Mouse (Mus musculus): ENCODE measurements around the gene Slc2a1. TPM values are rescaled to one million over a fixed set of nuclear protein-coding genes. Genes with fewer than 3 reads are reported as not detected.

Slc2a1 gene
- polyA plus RNA-seq, 1 experiment from 2014 or later: 129 TPM

DNA sequence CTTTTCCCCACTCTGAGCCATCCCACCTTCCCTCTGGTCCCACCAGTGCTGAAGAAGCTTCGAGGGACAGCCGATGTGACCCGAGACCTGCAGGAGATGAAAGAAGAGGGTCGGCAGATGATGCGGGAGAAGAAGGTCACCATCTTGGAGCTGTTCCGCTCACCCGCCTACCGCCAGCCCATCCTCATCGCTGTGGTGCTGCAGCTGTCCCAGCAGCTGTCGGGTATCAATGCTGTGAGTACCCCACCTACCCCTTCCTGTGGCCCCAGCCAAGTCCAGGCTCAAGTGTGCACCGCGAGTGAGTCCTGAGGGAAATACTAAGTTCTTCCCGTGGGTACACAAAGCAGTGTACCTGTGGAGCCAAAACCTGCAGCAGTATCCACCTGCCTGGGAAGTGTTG, 24.8 kb downstream of the Slc2a1 start:
- peaks cover 17% of the 10 kb centered on the region for H3K4me1 ChIP-seq (ENCODE audit: control insufficient read depth, insufficient read depth, low read length)
- WGBS: 87% methylated on average over 13 of the region's 13 CpGs
- H3K4me3 ChIP-seq (ENCODE audit: low read length): no peak overlapping the region
- H3K4me2 ChIP-seq (ENCODE audit: low read depth, low read length): no peak overlapping the region
- no peaks in the 10 kb centered on the region for H3K27me3 ChIP-seq (ENCODE audit: control insufficient read depth, insufficient read depth, low read length)
- no peak for ATAC-seq (replicated peaks; ENCODE audit: extremely low read depth, insufficient read depth, low FRiP score)
- H3K27ac ChIP-seq (ENCODE audit: low read length): no peak overlapping the region
- H3K9ac ChIP-seq (ENCODE audit: low read length): no peak overlapping the region
- no peaks in the 10 kb centered on the region for H3K9me3 ChIP-seq (replicated peaks; ENCODE audit: control insufficient read depth, low read length)
- H3K36me3 ChIP-seq (ENCODE audit: control insufficient read depth, insufficient read depth): peaks cover 59% of the 10 kb centered on the region

DNA sequence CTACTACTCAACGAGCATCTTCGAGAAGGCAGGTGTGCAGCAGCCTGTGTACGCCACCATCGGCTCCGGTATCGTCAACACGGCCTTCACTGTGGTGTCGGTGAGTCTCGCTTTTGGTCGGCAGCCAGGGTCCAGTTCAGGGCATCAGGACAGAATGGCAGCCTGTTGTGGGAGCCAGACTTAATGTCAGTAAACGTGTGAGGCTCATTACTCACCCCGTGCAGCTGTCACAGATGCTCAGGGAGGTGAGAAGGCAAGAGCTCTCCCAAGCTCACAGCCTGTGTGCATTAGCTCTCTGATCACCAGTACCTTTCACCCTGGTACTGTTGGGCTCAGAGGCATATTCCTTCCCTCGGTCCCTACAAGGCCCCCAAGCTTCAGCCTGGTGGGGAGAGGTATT, 25.3 kb downstream of the Slc2a1 start:
- no peak overlapping the region for H3K4me3 ChIP-seq (ENCODE audit: low read length)
- H3K9ac ChIP-seq (ENCODE audit: low read length): no peak overlapping the region
- peaks cover 12% of the 10 kb centered on the region for H3K4me1 ChIP-seq (ENCODE audit: control insufficient read depth, insufficient read depth, low read length)
- no peak overlapping the region for H3K27ac ChIP-seq (ENCODE audit: low read length)
- no peaks in the 10 kb centered on the region for H3K9me3 ChIP-seq (replicated peaks; ENCODE audit: control insufficient read depth, low read length)
- H3K36me3 ChIP-seq (ENCODE audit: control insufficient read depth, insufficient read depth): peaks cover 59% of the 10 kb centered on the region
- H3K4me2 ChIP-seq (ENCODE audit: low read depth, low read length): no peak overlapping the region
- no peak for ATAC-seq (replicated peaks; ENCODE audit: extremely low read depth, insufficient read depth, low FRiP score)
- no peaks in the 10 kb centered on the region for H3K27me3 ChIP-seq (ENCODE audit: control insufficient read depth, insufficient read depth, low read length)
- WGBS: 88% methylated on average over 13 of the region's 13 CpGs

DNA sequence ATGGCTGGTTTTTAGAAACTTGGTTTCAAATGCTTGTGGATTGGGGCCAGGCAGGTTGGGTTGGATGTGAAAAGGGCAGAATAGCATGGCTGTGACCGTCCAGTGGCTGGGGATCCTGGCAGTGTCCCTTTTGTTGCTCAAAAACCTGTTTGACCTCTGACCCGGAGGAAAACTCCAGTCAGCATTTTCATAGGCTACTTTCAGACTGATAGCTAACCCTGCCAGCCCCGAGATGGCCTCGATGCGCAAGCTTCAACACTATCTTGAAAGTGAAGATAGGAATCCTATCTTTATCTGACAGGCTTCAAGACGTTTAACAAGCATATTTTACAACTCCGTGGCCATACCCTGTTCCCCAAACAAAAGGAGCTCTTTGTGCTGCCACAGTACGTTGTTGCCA, 28.8 kb downstream of the Slc2a1 start:
- H3K4me2 ChIP-seq (ENCODE audit: low read depth, low read length): no peak overlapping the region
- no peaks in the 10 kb centered on the region for H3K9me3 ChIP-seq (replicated peaks; ENCODE audit: control insufficient read depth, low read length)
- no peak overlapping the region for H3K9ac ChIP-seq (ENCODE audit: low read length)
- no peak for ATAC-seq (replicated peaks; ENCODE audit: extremely low read depth, insufficient read depth, low FRiP score)
- no peak overlapping the region for H3K4me3 ChIP-seq (ENCODE audit: low read length)
- H3K27ac ChIP-seq (ENCODE audit: low read length): no peak overlapping the region
- H3K36me3 ChIP-seq (ENCODE audit: control insufficient read depth, insufficient read depth): peaks cover 53% of the 10 kb centered on the region
- no peaks in the 10 kb centered on the region for H3K27me3 ChIP-seq (ENCODE audit: control insufficient read depth, insufficient read depth, low read length)
- peaks cover 9% of the 10 kb centered on the region for H3K4me1 ChIP-seq (ENCODE audit: control insufficient read depth, insufficient read depth, low read length)
- 57% methylated on average over 8 of the region's 8 CpGs for WGBS

DNA sequence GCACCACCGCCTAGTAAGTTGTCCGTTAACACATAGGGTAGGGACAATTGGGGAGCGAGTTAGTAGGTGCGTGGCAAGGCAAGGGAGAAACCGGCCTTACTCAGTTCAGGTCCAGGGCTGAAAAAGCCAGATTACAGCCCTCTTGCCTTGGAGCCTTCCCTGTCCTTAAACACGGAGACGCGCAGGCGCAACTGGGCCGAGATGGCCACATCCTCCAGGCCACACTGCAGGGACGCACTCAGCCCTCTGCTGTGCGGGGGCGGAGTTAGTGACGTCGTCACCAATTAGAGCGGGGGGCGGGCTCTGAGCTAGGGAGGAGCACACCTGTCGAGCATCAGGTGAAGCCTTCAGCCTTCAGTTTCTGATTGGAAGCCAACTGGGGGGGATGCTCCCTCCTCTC, 29.7 kb downstream of the Slc2a1 start:
- no peak overlapping the region for H3K4me3 ChIP-seq (ENCODE audit: low read length)

DNA sequence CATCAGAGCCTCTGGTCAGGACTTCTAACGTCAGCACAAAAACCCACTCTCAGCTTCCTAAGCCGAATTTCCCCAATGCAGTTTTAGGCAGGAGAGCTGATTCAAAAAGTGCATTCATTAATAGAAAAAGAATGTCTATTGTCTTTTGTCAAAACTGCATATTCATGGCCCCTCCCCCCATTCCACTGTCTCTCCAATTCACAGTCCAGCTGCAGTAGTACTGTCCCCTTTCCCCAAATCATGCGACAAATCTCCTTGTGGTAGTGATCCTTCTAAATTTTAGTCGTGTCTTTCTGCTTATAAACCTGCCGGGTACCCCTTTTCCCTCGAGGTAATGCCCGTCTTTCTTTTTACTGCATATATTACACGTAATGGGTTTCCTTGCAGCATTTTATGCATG, 30.3 kb downstream of the Slc2a1 start:
- H3K4me3 ChIP-seq (ENCODE audit: low read length): no peak overlapping the region
- H3K27ac ChIP-seq (ENCODE audit: low read length): no peak overlapping the region
- H3K9ac ChIP-seq (ENCODE audit: low read length): no peak overlapping the region
- no peaks in the 10 kb centered on the region for H3K9me3 ChIP-seq (replicated peaks; ENCODE audit: control insufficient read depth, low read length)
- no peaks in the 10 kb centered on the region for H3K27me3 ChIP-seq (ENCODE audit: control insufficient read depth, insufficient read depth, low read length)
- peaks cover 9% of the 10 kb centered on the region for H3K4me1 ChIP-seq (ENCODE audit: control insufficient read depth, insufficient read depth, low read length)
- peaks cover 38% of the 10 kb centered on the region for H3K36me3 ChIP-seq (ENCODE audit: control insufficient read depth, insufficient read depth)
- no peak for ATAC-seq (replicated peaks; ENCODE audit: extremely low read depth, insufficient read depth, low FRiP score)
- 60% methylated on average over 8 of the region's 8 CpGs for WGBS
- H3K4me2 ChIP-seq (ENCODE audit: low read depth, low read length): no peak overlapping the region

More for the DNA sequence above, 29.7 kb downstream of the Slc2a1 start:
- Histone ChIP-seq H3K4me1 (ENCODE audit: control insufficient read depth, insufficient read depth, low read length) (peaks cover 9% of the 10 kb centered on the region), H3K4me2 (ENCODE audit: low read depth, low read length) (peak overlapping the region; percentile 27; the same call in 1 of the 2 replicates), H3K27ac (ENCODE audit: low read length) (no peak overlapping the region), H3K9ac (ENCODE audit: low read length) (0 out of 2 replicates have a peak overlapping the region, but pooled peaks have one; percentile 13), H3K36me3 (ENCODE audit: control insufficient read depth, insufficient read depth) (peaks cover 44% of the 10 kb centered on the region), H3K9me3 (replicated peaks; ENCODE audit: control insufficient read depth, low read length) (no peaks in the 10 kb centered on the region), H3K27me3 (ENCODE audit: control insufficient read depth, insufficient read depth, low read length) (no peaks in the 10 kb centered on the region)
- 26% methylated on average over 18 of the region's 18 CpGs for WGBS
- ATAC-seq (replicated peaks; ENCODE audit: extremely low read depth, insufficient read depth, low FRiP score): 0 out of 2 replicates have a peak, but pooled peaks have one; percentile 24

DNA sequence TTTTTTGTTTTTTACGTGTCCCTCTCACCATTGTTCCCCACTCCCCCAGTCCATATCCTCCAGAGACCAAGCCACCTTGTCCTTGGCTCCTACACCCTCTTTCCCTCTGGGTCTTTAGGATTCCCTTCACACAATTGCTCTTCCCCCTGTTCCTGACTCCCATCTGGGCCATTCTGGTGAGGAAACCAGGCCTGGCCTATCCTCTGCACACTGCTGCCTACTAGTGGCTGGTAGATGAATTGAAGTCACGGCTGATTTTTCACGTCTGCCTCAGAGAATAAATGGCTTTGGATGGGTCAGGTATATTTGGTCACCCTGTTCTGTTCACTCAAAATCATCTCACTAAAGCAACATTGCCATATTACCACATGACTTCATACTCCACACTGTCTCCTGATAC, 31.6 kb downstream of the Slc2a1 start:
- no peaks in the 10 kb centered on the region for H3K27me3 ChIP-seq (ENCODE audit: control insufficient read depth, insufficient read depth, low read length)
- H3K9me3 ChIP-seq (replicated peaks; ENCODE audit: control insufficient read depth, low read length): no peaks in the 10 kb centered on the region
- H3K36me3 ChIP-seq (ENCODE audit: control insufficient read depth, insufficient read depth): peaks cover 25% of the 10 kb centered on the region
- no peak overlapping the region for H3K4me2 ChIP-seq (ENCODE audit: low read depth, low read length)
- H3K4me3 ChIP-seq (ENCODE audit: low read length): no peak overlapping the region
- H3K4me1 ChIP-seq (ENCODE audit: control insufficient read depth, insufficient read depth, low read length): peaks cover 9% of the 10 kb centered on the region
- 57% methylated on average over 3 of the region's 3 CpGs for WGBS
- no peak overlapping the region for H3K27ac ChIP-seq (ENCODE audit: low read length)
- H3K9ac ChIP-seq (ENCODE audit: low read length): no peak overlapping the region
- ATAC-seq (replicated peaks; ENCODE audit: extremely low read depth, insufficient read depth, low FRiP score): no peak

DNA sequence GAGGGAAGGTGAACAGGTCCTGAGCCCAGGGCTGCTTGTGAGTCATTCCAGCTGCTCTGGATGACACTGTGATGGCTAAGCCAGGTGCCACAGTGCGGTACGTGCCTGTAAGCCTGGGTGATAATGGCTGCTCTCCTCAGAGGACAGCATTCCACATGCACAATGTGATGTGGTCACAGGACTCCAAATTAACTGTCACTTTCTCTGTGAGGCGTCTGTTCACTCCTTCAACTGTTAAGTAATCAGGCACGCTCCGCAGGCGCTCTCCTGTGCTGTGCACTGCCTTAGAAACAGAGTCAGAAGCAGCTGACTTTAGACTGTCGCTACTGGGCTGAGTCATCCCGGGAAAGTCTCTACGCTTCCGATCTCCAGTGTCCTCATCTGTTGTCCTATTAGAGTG, 32.7 kb downstream of the Slc2a1 start:
- Histone ChIP-seq H3K4me2 (ENCODE audit: low read depth, low read length) (no peak overlapping the region), H3K4me1 (ENCODE audit: control insufficient read depth, insufficient read depth, low read length) (peaks cover 9% of the 10 kb centered on the region), H3K9ac (ENCODE audit: low read length) (no peak overlapping the region), H3K27ac (ENCODE audit: low read length) (peak overlapping the region; percentile 6), H3K36me3 (ENCODE audit: control insufficient read depth, insufficient read depth) (peaks cover 14% of the 10 kb centered on the region), H3K9me3 (replicated peaks; ENCODE audit: control insufficient read depth, low read length) (no peaks in the 10 kb centered on the region), H3K4me3 (ENCODE audit: low read length) (no peak overlapping the region), H3K27me3 (ENCODE audit: control insufficient read depth, insufficient read depth, low read length) (no peaks in the 10 kb centered on the region)
- 40% methylated on average over 10 of the region's 10 CpGs for WGBS
- ATAC-seq (replicated peaks; ENCODE audit: extremely low read depth, insufficient read depth, low FRiP score): peak; percentile 50; the same call in 1 of the 2 replicates

DNA sequence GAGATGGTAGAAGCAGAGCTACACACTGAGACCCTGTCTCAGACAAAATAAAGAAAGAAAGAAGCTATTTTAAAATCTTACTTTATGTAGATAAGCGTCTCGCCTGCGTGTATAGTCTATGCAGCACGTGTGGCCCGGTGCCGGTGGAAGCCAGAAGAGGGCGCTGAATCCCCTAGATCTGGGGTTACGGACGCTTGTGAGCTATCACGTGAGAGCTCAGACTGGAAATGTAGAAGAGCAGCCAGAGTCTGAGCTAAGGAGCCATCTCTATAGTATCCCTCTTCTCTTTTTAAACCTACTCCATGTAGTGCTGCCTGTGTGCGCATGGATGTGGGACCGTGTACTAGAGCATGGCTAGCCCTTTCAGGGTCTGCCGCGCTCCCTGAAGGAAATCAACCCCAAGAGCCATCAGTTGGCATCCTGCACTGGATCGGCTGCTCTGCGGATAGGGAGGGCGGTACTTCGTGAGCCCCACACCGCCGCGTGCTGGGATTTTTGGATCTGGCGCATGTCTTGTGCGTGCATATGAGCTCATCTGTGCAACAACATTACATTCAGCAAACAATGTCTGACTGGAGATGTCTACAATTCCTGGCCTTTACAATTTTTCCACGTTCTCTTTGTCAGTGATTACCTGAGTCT, 33.8 kb downstream of the Slc2a1 start:
- 22% methylated on average over 24 of the region's 24 CpGs for WGBS
- Histone ChIP-seq H3K9ac (ENCODE audit: low read length) (peak overlapping the region; percentile 15; the same call in 1 of the 2 replicates), H3K27me3 (ENCODE audit: control insufficient read depth, insufficient read depth, low read length) (no peaks in the 10 kb centered on the region), H3K4me3 (ENCODE audit: low read length) (peak overlapping the region; percentile 30; the same call in 1 of the 2 replicates), H3K4me1 (ENCODE audit: control insufficient read depth, insufficient read depth, low read length) (peaks cover 9% of the 10 kb centered on the region), H3K9me3 (replicated peaks; ENCODE audit: control insufficient read depth, low read length) (no peaks in the 10 kb centered on the region), H3K36me3 (ENCODE audit: control insufficient read depth, insufficient read depth) (peaks cover 3% of the 10 kb centered on the region), H3K27ac (ENCODE audit: low read length) (no peak overlapping the region), H3K4me2 (ENCODE audit: low read depth, low read length) (peak overlapping the region; percentile 60)
- ATAC-seq (replicated peaks; ENCODE audit: extremely low read depth, insufficient read depth, low FRiP score): peak; percentile 69

DNA sequence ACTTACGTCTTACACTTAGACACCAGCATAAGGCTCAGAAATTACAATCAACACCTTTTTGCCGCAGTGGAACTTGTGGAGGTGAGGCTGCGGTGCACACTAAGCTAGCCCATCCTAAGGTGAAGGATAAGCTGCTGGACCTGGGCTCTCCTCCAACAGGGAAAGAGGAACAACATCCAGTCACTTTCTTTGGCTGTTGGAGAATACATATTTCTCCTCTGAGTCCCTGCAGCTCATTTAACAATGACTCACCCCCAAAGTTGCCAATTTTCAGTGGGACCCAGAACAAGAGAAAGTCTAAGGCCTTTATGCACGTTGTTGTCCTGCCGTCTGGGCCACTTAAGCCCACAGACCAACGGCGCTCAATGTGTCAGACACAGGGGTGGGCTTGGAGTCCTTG, 38.3 kb downstream of the Slc2a1 start:
- Histone ChIP-seq H3K27ac (ENCODE audit: low read length) (no peak overlapping the region), H3K4me2 (ENCODE audit: low read depth, low read length) (no peak overlapping the region), H3K27me3 (ENCODE audit: control insufficient read depth, insufficient read depth, low read length) (no peaks in the 10 kb centered on the region), H3K4me1 (ENCODE audit: control insufficient read depth, insufficient read depth, low read length) (no peaks in the 10 kb centered on the region), H3K9ac (ENCODE audit: low read length) (no peak overlapping the region), H3K4me3 (ENCODE audit: low read length) (no peak overlapping the region), H3K9me3 (replicated peaks; ENCODE audit: control insufficient read depth, low read length) (no peaks in the 10 kb centered on the region), H3K36me3 (ENCODE audit: control insufficient read depth, insufficient read depth) (no peaks in the 10 kb centered on the region)
- 80% methylated on average over 7 of the region's 7 CpGs for WGBS
- no peak for ATAC-seq (replicated peaks; ENCODE audit: extremely low read depth, insufficient read depth, low FRiP score)

Data from heart, embryonic 16.5 days (tissue).